Mouse (Mus musculus): ENCODE data around the gene Tmtc2.

Tmtc2 gene

GRCm38 (mm10) chr10:105350301-105350700, 223.9 kb downstream of the Tmtc2 start:
- TF ChIP-seq GATA4 (IDR thresholded peaks at IDR 0.05; ENCODE audit: insufficient replicate concordance, low read length): no peak

GRCm38 (mm10) chr10:105345920-105346319, 228.3 kb downstream of the Tmtc2 start:
- no peak for TF ChIP-seq GATA4 (IDR thresholded peaks at IDR 0.05; ENCODE audit: insufficient replicate concordance, low read length)

GRCm38 (mm10) chr10:105332856-105333255, 241.4 kb downstream of the Tmtc2 start:
- TF ChIP-seq GATA4 (IDR thresholded peaks at IDR 0.05; ENCODE audit: insufficient replicate concordance, low read length): no peak

- TF ChIP-seq GATA4 (IDR thresholded peaks at IDR 0.05; ENCODE audit: insufficient replicate concordance, low read length): no peak
Observed at GRCm38 (mm10) chr10:105330327-105330726, 243.9 kb downstream of the Tmtc2 start.

GRCm38 (mm10) chr10:105323646-105324192, 250.5 kb downstream of the Tmtc2 start:
- no peak for TF ChIP-seq GATA4 (IDR thresholded peaks at IDR 0.05; ENCODE audit: insufficient replicate concordance, low read length)

GRCm38 (mm10) chr10:105319299-105320057, 254.8 kb downstream of the Tmtc2 start:
- no peak for TF ChIP-seq GATA4 (IDR thresholded peaks at IDR 0.05; ENCODE audit: insufficient replicate concordance, low read length)

- TF ChIP-seq GATA4 (IDR thresholded peaks at IDR 0.05; ENCODE audit: insufficient replicate concordance, low read length): no peak
Observed at GRCm38 (mm10) chr10:105318869-105319268, 255.4 kb downstream of the Tmtc2 start.

- TF ChIP-seq GATA4 (IDR thresholded peaks at IDR 0.05; ENCODE audit: insufficient replicate concordance, low read length): no peak
Observed at GRCm38 (mm10) chr10:105312986-105313385, 261.3 kb downstream of the Tmtc2 start.

GRCm38 (mm10) chr10:105297560-105297959, 276.7 kb downstream of the Tmtc2 start:
- no peak for TF ChIP-seq GATA4 (IDR thresholded peaks at IDR 0.05; ENCODE audit: insufficient replicate concordance, low read length)

- no peak for TF ChIP-seq GATA4 (IDR thresholded peaks at IDR 0.05; ENCODE audit: insufficient replicate concordance, low read length)
Observed at GRCm38 (mm10) chr10:105292961-105293360, 281.3 kb downstream of the Tmtc2 start.

- TF ChIP-seq GATA4 (IDR thresholded peaks at IDR 0.05; ENCODE audit: insufficient replicate concordance, low read length): no peak
Observed at GRCm38 (mm10) chr10:105288472-105288871, 285.8 kb downstream of the Tmtc2 start.

- TF ChIP-seq GATA4 (IDR thresholded peaks at IDR 0.05; ENCODE audit: insufficient replicate concordance, low read length): no peak
Observed at GRCm38 (mm10) chr10:105287575-105287974, 286.7 kb downstream of the Tmtc2 start.

GRCm38 (mm10) chr10:105287064-105287463, 287.2 kb downstream of the Tmtc2 start:
- TF ChIP-seq GATA4 (IDR thresholded peaks at IDR 0.05; ENCODE audit: insufficient replicate concordance, low read length): no peak

GRCm38 (mm10) chr10:105286221-105286620, 288.0 kb downstream of the Tmtc2 start:
- no peak for TF ChIP-seq GATA4 (IDR thresholded peaks at IDR 0.05; ENCODE audit: insufficient replicate concordance, low read length)

GRCm38 (mm10) chr10:105284171-105284570, 290.1 kb downstream of the Tmtc2 start:
- TF ChIP-seq GATA4 (IDR thresholded peaks at IDR 0.05; ENCODE audit: insufficient replicate concordance, low read length): no peak

- TF ChIP-seq GATA4 (IDR thresholded peaks at IDR 0.05; ENCODE audit: insufficient replicate concordance, low read length): no peak
Observed at GRCm38 (mm10) chr10:105280933-105281332, 293.3 kb downstream of the Tmtc2 start.

- no peak for TF ChIP-seq GATA4 (IDR thresholded peaks at IDR 0.05; ENCODE audit: insufficient replicate concordance, low read length)
Observed at GRCm38 (mm10) chr10:105260053-105260452, 314.2 kb downstream of the Tmtc2 start.
